Mouse (Mus musculus) hindbrain, embryonic 13.5 days (tissue): ENCODE data around the gene Notch4. TPM values are rescaled to one million over a fixed set of nuclear protein-coding genes. Genes with fewer than 3 reads are reported as not detected.
A peak's percentile ranks its signal among the peaks of the same experiment; 100 is the strongest.
"Not testable (repeated sequence)": the region's sequence is repeated elsewhere in the genome, so short reads cannot be mapped to it uniquely, and the experiment has no call there.

ENCODE experiments used
- ATAC-seq: fragments of 200-750 bp; cut with Nextera tagmentation; 2 replicates; pipeline ENCODE4 v1.8.0; 2017; ENCODE audit warnings: moderate TSS enrichment; ENCODE audit not compliant: low FRiP score
- H3K27ac ChIP-seq: fragments of 300-500 bp; sonication (generic); 2 replicates; pipeline ENCODE4 v1.5.1; 2015; ENCODE audit warnings: inconsistent platforms, mild to moderate bottlenecking, moderate library complexity
- H3K27me3 ChIP-seq: fragments of 300-500 bp; sonication (generic); 2 replicates; pipeline ENCODE4 v1.6.1; 2015; ENCODE audit warnings: mild to moderate bottlenecking, inconsistent platforms
- H3K36me3 ChIP-seq: fragments of 300-500 bp; sonication (generic); 2 replicates; pipeline ENCODE4 v1.6.1; 2015; ENCODE audit warnings: mild to moderate bottlenecking, inconsistent platforms
- H3K4me1 ChIP-seq: fragments of 300-500 bp; sonication (generic); replicated peaks from 2 replicates; pipeline ENCODE4 v1.6.1; 2015; ENCODE audit warnings: inconsistent platforms
- H3K4me2 ChIP-seq: fragments of 300-500 bp; sonication (generic); 2 replicates; pipeline ENCODE4 v1.6.1; 2015; ENCODE audit warnings: inconsistent platforms, mild to moderate bottlenecking, moderate library complexity
- H3K4me3 ChIP-seq: fragments of 300-500 bp; sonication (generic); 2 replicates; pipeline ENCODE4 v1.5.1; 2015; ENCODE audit warnings: mild to moderate bottlenecking, inconsistent platforms
- H3K9ac ChIP-seq: fragments of 300-500 bp; sonication (generic); 2 replicates; pipeline ENCODE4 v1.6.1; 2015; ENCODE audit warnings: mild to moderate bottlenecking, inconsistent platforms
- H3K9me3 ChIP-seq: fragments of 300-500 bp; sonication (generic); 2 replicates; pipeline ENCODE4 v1.6.1; 2016; ENCODE audit warnings: inconsistent platforms
- WGBS: fragments of 180-500 bp; shearing (Covaris S2); methylation state at CpG from one replicate; pipeline ENCODE4 v1.1.7; 2015; 5-methylcytosine and 5-hydroxymethylcytosine counted together
- polyA plus RNA-seq: library from polyadenylated mRNA; unstranded; fragments of >200 nt; fragmentation: Nextera tagmentation; extraction: Ambion mirVana; gene quantifications from 2 replicates; pipeline ENCODE4 v1.2.1, GENCODE M21; 2015

Gene Notch4
- polyA plus RNA-seq: 7.4 and 8.4 TPM in 2 replicates

DNA sequence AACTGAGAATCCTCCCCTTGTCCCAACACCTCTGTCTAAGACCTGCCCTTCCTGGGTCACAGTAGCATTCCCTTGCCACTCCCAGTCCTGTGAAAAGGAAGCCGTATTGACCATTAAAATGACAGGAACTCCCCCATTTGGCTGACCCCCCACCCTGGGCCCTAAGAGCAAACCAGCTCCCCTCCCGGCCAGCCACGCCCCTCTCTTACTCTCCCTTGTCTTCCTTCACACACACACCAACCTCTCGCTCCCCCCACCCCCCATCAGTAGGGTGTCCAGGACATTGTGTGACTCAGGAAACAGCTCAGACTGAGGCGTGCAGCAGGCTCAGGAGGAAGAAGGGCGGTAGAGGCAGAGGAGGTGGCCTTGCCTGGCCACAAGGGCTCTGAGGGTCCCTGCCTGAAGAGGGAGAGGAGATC is at the start of gene Notch4:
Notch4 (plus strand) TSS at position 266 of the 419 bp plus-strand sequence.
- H3K4me3 ChIP-seq: no peak within 1 kb of the TSS
- peak within 1 kb of the TSS; percentile 51; the same call in 1 of the 2 replicates for H3K9ac ChIP-seq
- peak within 1 kb of the TSS; percentile 64 for H3K27ac ChIP-seq
- no peak for ATAC-seq
- H3K27me3 ChIP-seq: peaks cover 11% of the 10 kb centered on the region
- peaks cover 10% of the 10 kb centered on the region; the same call in 1 of the 2 replicates for H3K4me1 ChIP-seq
- no peaks in the 10 kb centered on the region for H3K36me3 ChIP-seq
- WGBS: 20% methylated on average over 6 of the region's 6 CpGs
- no peaks in the 10 kb centered on the region for H3K9me3 ChIP-seq
- H3K4me2 ChIP-seq: peak within 1 kb of the TSS; percentile 17

DNA sequence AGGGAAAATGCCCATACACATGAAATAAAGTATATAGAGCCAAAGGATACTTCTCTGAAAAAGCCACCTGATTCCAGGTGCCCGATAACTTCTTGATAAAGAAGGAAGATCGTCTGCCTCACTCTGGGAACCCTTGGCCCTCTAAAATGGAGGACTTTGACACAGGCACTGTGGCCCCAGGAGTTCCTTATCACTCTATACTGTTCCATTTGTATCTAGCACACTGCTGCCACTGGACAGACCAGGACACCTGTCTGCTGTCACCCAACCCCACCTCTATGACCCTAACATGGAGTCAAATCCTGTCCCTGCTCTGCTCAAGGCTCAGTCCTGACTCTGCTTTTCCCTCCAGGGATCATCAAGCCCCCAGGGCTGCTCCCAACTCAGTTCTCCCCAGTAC is 47.6 kb upstream of the Notch4 start:
- Histone ChIP-seq H3K4me1 (no peaks in the 10 kb centered on the region), H3K4me3 (no peak overlapping the region), H3K9me3 (no peaks in the 10 kb centered on the region), H3K27me3 (no peaks in the 10 kb centered on the region), H3K27ac (no peak overlapping the region), H3K9ac (no peak overlapping the region), H3K4me2 (no peak overlapping the region), H3K36me3 (no peaks in the 10 kb centered on the region)
- ATAC-seq: no peak
- 85% methylated on average over 2 of the region's 2 CpGs for WGBS

DNA sequence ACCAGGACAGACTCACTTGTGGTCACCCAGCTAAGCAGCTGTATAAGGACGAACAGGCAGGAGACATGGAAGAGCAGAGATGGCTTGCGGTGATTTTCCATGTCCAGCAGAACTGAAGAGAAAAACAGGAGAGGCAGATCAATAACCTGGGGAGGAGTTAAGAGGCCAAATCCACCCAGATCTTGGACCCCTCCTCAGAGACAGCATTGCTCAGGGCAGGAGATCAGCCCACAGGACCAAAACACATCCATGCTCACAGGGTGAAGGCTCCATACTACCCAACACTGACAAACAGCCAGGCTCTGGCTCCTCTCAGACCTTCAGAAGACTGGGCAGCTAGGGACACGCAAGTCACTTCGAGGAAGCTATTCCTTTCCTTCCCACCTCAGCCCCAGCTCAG is 46.8 kb upstream of the Notch4 start, which contains the start of gene Btnl6:
Btnl6 (minus strand) TSS at position 101 of the 400 bp plus-strand sequence.
- H3K4me1 ChIP-seq: no peaks in the 10 kb centered on the region
- H3K4me3 ChIP-seq: no peak within 1 kb of the TSS
- ATAC-seq: no peak
- no peaks in the 10 kb centered on the region for H3K36me3 ChIP-seq
- no peak within 1 kb of the TSS for H3K9ac ChIP-seq
- no peak within 1 kb of the TSS for H3K27ac ChIP-seq
- no peaks in the 10 kb centered on the region for H3K9me3 ChIP-seq
- H3K27me3 ChIP-seq: no peaks in the 10 kb centered on the region
- WGBS: 87% methylated on average over 4 of the region's 4 CpGs
- no peak within 1 kb of the TSS for H3K4me2 ChIP-seq

DNA sequence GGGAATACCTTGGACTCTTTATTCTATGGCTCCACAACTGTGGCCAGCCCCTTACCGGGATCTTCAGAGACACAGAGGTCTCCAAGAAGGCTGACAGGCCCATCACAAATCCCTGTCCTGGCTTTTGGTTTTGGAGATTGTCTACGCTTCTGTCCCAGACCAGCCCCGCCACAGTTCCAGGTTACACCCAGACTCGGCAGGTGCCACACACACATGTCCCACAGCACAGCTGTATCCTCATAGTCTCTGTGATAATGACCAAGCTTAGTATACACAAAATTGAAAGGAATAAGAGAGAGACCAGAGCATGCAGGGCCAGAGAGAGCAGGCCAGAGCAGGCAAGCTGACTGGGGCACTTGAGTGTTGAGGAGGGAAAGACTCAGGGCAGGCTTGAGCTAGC is 46.3 kb upstream of the Notch4 start:
- H3K36me3 ChIP-seq: no peaks in the 10 kb centered on the region
- no peak overlapping the region for H3K4me3 ChIP-seq
- H3K9ac ChIP-seq: no peak overlapping the region
- H3K9me3 ChIP-seq: no peaks in the 10 kb centered on the region
- H3K27ac ChIP-seq: no peak overlapping the region
- no peaks in the 10 kb centered on the region for H3K27me3 ChIP-seq
- no peak overlapping the region for H3K4me2 ChIP-seq
- 91% methylated on average over 4 of the region's 4 CpGs for WGBS
- H3K4me1 ChIP-seq: no peaks in the 10 kb centered on the region
- ATAC-seq: no peak

DNA sequence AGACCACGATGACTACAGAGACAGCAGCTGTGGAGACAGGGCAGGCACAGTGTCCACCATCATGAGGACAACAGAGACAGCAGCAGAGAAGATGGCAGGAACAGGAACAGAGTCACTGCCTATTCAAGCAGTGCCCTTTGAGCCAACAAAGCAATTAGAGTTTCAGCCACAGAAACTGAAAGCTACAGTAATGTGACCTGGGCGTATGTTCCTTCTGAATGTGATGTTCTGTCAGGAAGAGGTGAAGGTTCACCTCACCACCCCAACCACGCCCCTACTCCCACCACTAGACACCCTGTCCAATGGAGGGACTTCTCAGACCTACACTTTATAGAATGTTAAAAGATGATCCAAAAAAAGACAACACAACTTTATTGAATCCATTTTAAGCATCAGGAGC is 45.5 kb upstream of the Notch4 start:
- ATAC-seq, H3K4me2 ChIP-seq: not testable (repeated sequence)
- 75% methylated on average over 3 of the region's 3 CpGs for WGBS

DNA sequence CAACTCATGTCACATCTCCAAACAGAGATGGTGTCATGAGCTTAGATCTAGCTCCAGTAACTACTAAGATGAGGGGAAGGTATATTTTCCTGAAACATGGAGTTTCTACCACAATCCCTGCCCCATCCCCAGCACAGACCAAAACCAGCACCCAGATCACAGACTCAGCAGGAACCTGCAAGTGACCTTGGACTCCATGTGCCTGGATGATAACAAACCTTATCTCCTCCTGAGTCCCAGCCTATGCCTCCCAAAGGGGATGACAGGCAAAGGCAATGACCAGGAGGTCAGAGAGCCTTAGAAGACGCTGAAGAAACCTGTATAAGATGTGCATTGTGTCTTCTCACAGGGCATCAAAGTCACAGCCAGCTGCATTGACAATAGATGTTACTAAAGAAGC is 45.1 kb upstream of the Notch4 start:
- Histone ChIP-seq H3K4me1 (no peaks in the 10 kb centered on the region), H3K9me3 (no peaks in the 10 kb centered on the region), H3K27ac (no peak overlapping the region), H3K36me3 (no peaks in the 10 kb centered on the region), H3K27me3 (no peaks in the 10 kb centered on the region), H3K4me3 (no peak overlapping the region), H3K4me2 (no peak overlapping the region), H3K9ac (no peak overlapping the region)
- WGBS: 86% methylated on average over 1 of the region's 1 CpGs
- no peak for ATAC-seq

More for the DNA sequence above, 45.5 kb upstream of the Notch4 start:
- not testable (repeated sequence) for H3K4me1 ChIP-seq, H3K9ac ChIP-seq, H3K27me3 ChIP-seq, H3K27ac ChIP-seq, H3K4me3 ChIP-seq, H3K9me3 ChIP-seq, H3K36me3 ChIP-seq

DNA sequence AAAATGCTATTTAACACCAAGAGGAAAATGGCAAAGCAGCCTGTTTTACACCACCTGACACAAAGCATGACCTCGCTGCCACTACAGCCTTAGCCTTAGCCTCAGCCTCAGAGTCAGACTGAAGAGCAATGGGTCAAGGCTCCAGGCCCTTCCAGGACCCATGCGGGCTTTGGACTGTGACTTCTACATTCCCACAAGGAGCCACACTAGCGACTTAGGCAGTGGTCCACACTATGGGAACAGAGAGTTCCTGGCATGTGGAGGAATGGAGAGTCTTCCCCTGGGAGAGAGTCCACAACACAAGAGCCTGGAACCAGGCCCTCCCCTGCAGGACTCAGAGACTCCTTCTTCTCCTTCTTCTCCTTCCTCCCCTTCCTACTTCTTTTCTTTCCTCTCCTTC is 31.4 kb upstream of the Notch4 start:
- no peaks in the 10 kb centered on the region for H3K36me3 ChIP-seq
- no peak for ATAC-seq
- H3K27me3 ChIP-seq: no peaks in the 10 kb centered on the region
- no peak overlapping the region for H3K4me2 ChIP-seq
- WGBS: 80% methylated on average over 3 of the region's 3 CpGs
- no peak overlapping the region for H3K27ac ChIP-seq
- no peak overlapping the region for H3K4me3 ChIP-seq
- H3K9me3 ChIP-seq: no peaks in the 10 kb centered on the region
- H3K9ac ChIP-seq: no peak overlapping the region
- H3K4me1 ChIP-seq: no peaks in the 10 kb centered on the region

DNA sequence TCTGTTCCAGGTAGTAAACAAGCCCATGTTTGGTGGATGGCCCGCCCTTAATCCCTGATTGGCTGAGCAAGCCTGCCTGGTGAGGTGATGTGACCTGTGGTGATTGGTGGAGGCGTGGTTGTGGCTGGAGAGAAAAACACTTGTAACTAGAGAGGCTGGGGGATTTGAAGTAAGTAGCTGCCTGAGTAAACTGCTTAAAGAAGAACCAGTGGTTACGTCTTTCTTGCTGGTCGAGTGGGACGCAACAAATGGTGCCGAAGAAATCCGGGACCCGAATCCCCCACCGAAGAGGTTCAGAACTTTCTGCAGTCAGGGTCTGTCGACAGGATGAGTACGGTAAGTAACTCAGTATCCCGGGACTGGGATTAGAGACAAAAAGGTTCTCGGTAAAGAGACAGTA is 20.5 kb upstream of the Notch4 start:
- 95% methylated on average over 13 of the region's 13 CpGs for WGBS
- H3K4me1 ChIP-seq, H3K36me3 ChIP-seq, H3K27me3 ChIP-seq, H3K9me3 ChIP-seq, H3K27ac ChIP-seq, H3K4me3 ChIP-seq, H3K4me2 ChIP-seq, ATAC-seq, H3K9ac ChIP-seq: not testable (repeated sequence)

DNA sequence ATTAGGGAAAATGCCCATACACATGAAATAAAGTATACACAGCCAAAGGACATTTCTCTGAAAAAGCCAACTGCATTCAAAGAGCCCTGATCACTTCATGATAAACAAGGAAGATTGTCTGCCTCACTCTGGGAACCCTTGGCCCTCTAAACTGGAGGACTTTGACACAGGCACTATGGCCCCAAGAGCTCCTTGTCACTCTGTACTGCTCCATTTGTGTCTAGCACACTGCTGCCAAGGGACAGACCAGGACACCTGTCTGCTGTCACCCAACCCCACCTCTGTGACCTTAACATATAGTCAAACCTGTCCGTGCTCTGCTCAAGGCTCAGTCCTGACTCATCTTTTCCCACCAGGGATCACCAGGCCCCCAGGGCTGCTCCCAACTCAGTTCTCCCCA is 17.3 kb upstream of the Notch4 start:
- ATAC-seq: no peak

DNA sequence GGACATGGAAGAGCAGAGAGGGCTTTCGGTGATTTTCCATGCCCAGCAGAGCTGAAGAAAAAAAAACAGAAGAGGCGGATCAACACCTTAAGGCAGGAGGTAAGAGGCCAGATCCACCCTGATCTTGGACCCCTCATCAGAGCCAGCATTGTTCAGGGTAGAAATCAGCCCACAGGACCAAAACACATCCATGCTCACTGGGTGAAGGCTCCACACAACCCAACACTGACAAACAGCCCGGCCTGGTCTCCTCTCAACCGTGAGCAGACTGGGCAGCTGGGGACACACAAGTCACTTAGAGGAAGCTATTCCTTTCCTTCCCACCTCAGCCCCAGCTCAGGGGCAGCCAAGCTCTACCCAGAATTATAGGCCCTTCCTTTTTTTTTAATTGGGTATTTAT is 16.5 kb upstream of the Notch4 start:
- H3K9ac ChIP-seq: no peak overlapping the region
- no peaks in the 10 kb centered on the region for H3K36me3 ChIP-seq
- WGBS: 87% methylated on average over 4 of the region's 4 CpGs
- ATAC-seq: no peak
- no peak overlapping the region for H3K27ac ChIP-seq
- no peaks in the 10 kb centered on the region for H3K9me3 ChIP-seq
- H3K27me3 ChIP-seq: no peaks in the 10 kb centered on the region
- no peak overlapping the region for H3K4me3 ChIP-seq
- no peak overlapping the region for H3K4me2 ChIP-seq
- H3K4me1 ChIP-seq: no peaks in the 10 kb centered on the region

More for the DNA sequence above, 17.3 kb upstream of the Notch4 start:
- Histone ChIP-seq H3K36me3 (no peaks in the 10 kb centered on the region), H3K27ac (no peak overlapping the region), H3K27me3 (no peaks in the 10 kb centered on the region), H3K4me3 (no peak overlapping the region), H3K4me1 (no peaks in the 10 kb centered on the region), H3K4me2 (no peak overlapping the region), H3K9ac (no peak overlapping the region), H3K9me3 (no peaks in the 10 kb centered on the region)
- WGBS: 100% methylated on average over 1 of the region's 1 CpGs

DNA sequence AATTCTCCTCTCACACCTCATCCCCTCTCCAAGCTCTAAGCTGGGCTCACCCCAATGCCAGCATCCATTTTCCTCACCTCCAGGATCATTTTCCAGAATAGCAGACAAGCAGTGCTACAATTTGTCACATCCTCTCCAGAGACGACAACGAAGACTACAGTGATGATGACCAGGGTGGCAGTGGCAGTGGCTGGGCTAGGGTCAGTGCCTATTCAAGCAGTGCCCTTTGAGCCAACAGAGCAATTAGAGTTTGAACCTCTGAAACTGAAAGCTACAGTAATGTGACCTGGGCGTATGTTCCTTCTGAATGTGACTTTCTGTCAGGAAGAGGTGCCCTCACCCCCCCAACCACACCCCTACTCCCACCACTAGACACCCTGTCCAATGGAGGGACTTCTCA is 14.9 kb upstream of the Notch4 start:
- H3K9me3 ChIP-seq: no peaks in the 10 kb centered on the region
- H3K27me3 ChIP-seq: no peaks in the 10 kb centered on the region
- H3K36me3 ChIP-seq: no peaks in the 10 kb centered on the region
- no peak overlapping the region for H3K4me3 ChIP-seq
- H3K4me1 ChIP-seq: no peaks in the 10 kb centered on the region
- no peak for ATAC-seq
- no peak overlapping the region for H3K9ac ChIP-seq
- 89% methylated on average over 3 of the region's 3 CpGs for WGBS
- no peak overlapping the region for H3K27ac ChIP-seq
- H3K4me2 ChIP-seq: no peak overlapping the region

DNA sequence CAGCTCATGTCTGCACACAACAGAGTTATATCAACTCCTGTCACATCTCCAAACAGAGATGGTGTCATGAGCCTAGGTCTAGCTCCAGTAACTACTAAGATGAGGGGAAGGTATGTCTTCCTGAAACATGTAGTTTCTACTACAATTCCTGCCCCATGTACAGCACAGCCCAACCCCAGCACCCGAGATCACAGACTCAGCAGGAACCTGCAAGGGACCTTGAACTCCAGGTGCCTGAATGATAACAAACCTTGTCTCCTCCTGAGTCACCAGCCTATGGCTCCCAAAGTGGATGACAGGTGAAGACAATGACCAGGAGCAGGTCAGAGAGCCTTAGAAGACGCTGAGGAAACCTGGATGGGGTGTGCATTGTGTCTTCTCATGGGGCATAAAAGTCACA is 14.2 kb upstream of the Notch4 start:
- Histone ChIP-seq H3K36me3 (no peaks in the 10 kb centered on the region), H3K27me3 (no peaks in the 10 kb centered on the region), H3K4me3 (no peak overlapping the region), H3K4me2 (no peak overlapping the region), H3K9ac (no peak overlapping the region), H3K4me1 (no peaks in the 10 kb centered on the region), H3K27ac (no peak overlapping the region), H3K9me3 (no peaks in the 10 kb centered on the region)
- no peak for ATAC-seq
- 85% methylated on average over 2 of the region's 2 CpGs for WGBS

DNA sequence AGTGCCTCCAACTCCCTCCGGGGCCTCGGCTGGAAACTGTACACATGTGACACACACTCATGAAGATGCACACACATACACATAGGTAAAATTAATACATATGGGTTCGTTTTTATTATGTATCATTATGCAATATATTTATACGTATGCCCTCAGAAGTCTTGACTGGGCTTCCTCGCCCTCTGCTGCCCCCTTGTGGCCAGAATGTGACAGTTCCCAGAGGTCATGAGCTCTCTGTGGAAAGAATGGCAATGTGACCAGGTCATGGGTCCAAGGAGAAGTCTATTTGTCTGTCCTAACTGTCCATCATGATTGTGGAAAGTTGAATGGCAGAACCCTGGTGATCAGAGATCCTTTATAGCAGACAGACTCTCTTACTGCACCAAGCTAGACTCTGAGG is 8.6 kb upstream of the Notch4 start:
- no peak for ATAC-seq
- no peak overlapping the region for H3K27ac ChIP-seq
- WGBS: 32% methylated on average over 5 of the region's 5 CpGs
- H3K36me3 ChIP-seq: no peaks in the 10 kb centered on the region
- H3K4me2 ChIP-seq: no peak overlapping the region
- H3K9me3 ChIP-seq: no peaks in the 10 kb centered on the region
- no peaks in the 10 kb centered on the region for H3K4me1 ChIP-seq
- H3K9ac ChIP-seq: no peak overlapping the region
- no peaks in the 10 kb centered on the region for H3K27me3 ChIP-seq
- no peak overlapping the region for H3K4me3 ChIP-seq
